Mouse (Mus musculus): ENCODE data around the gene Ism1.

DNA sequence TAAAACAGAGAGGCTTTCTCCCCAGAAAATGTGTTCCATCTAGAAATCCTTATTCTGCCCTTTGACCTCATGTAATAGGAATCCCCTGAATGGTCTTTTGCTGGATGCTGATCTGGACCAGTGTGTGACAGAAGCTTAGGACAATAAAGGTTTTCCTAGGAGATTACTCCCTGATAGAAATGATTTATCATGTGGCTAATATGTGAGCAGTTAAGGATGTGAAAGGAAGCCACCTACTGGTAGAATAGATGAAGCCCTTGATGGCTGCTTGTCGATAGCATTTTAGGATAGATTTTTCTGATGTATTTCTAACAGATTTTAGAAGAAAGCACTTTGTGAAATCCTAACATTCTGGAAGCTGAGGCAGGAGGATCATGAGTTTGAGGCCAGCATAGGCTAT is 64.4 kb downstream of the Ism1 start:
- TF ChIP-seq CTCF (IDR thresholded peaks at IDR 0.05; ENCODE audit: low read depth, low read length): no peak
- TF ChIP-seq POLR2A (IDR thresholded peaks at IDR 0.05; ENCODE audit: extremely low read depth, insufficient read depth, low read length): no peak

Measured in liver, adult 2 months (tissue).